Mouse (Mus musculus) layer of hippocampus, adult 18-20 months (tissue): ENCODE measurements at regions not wholly inside any gene's neighbourhood (a gene's known extent, or its start where the extent isn't known, plus 50 kb on each side); places are given as distances from the start of the nearest gene placed in this dataset.

Experiments
- DNase-seq, 2 experiments: peaks; one replicate each; pipeline ENCODE4 v3.0.0; 2022; ENCODE audit warnings: low spot score in 2 of 2

DNA sequence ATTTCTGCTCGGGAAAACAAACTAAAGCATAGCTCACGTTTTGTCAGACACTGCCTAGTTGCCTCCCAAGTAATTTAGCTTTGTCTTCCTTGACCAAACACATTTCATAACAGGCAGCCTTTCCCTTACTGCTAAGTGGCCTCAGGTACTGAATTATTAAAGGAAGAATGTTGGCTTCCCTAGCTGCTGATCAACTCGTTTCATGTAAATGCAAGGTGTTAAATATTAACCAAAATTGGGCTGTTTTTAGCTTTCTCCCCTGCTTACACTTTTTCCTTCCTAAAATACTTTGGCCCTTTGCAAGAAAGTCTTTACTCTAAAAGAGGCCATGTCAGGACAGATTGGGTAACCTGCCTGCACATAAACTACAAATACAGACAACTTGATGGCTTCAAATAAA lies 265.4 kb downstream of the Pmp22 start:
- no peak for DNase-seq

GRCm38 (mm10) chr11:63396386-63396785 lies 267.6 kb downstream of the Pmp22 start:
- no peak for DNase-seq

- DNase-seq, result no peak
Observed at GRCm38 (mm10) chr11:63402741-63403140, 274.0 kb downstream of the Pmp22 start.

DNA sequence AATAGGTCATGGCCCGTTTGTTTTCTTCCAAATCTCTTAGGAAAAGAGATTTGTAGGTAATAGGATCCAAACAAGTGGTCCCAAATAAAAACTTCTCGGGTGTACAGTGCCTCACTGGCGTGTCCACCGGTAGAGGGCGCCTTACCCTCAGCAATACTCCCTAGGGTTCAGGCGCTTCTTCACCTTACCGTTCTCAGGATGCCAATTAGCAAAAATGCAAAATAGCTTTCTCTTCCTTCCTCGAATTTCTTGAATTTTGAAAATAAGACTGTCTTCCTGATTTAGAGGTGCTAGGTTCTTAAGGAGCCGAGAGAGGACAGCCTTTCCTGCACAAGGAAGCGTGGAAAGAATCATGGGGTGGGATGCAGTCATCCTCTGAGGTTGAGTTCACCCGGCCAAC lies 275.9 kb downstream of the Pmp22 start:
- peak; percentile 58 to 80 for DNase-seq

DNA sequence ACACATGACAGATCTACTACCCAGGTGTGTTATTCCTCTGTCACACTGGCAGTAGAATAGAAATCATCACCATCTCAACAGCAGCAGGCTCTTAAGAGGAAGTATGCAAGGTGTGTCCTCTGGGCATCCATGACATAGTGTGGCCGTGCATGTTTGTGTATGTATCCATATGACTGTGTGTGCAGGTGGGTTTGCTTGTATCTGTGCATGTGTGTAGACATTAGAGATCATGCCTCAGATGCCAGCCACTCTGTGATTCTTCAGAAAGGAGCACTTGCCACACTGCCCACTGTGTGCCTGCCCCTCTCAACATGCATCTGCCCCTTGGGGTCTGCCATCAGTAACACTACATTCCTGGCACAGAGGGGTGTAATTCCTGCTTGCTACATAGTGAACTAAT lies 280.6 kb downstream of the Pmp22 start:
- no peak for DNase-seq

DNA sequence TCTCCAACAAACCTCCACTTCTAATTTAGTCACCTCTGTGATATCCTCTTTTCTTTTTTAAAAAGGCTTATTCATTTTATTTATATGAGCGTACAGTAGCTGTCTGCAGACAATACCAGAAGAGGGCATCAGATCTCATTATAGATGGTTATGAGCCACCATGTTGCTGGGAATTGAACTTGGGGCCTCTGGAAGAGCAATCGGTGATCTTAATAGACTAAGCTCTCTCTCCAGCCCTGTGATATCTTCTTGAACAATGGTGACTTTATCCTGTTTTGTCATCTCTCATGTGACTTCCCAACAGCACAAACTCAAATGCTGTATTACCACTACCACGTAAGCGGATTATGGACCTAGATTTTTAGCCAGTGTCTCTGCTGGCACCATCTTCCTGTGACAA lies 282.1 kb downstream of the Pmp22 start:
- no peak for DNase-seq

- DNase-seq, result no peak
Observed at GRCm38 (mm10) chr11:63412364-63412991, 283.7 kb downstream of the Pmp22 start.

DNA sequence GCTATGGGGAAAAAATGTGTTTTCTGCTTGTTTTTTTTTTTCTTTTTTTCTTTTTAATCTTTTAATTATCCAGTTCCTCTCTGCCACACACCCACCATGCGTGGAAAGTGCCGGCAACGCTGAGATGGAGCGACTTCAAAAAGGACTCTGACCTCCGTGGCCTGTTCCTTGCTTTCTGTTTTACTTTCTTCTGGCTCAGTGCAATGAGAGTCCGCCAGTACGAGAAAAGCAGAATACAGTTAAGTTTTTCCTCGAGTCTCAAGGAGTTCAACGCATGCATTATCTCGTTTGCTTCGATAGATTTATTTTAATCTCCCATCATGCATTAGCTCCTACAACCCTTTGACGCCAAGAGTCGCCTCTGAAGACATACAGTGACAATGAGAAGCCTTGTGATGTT lies 284.3 kb downstream of the Pmp22 start:
- no peak for DNase-seq

DNA sequence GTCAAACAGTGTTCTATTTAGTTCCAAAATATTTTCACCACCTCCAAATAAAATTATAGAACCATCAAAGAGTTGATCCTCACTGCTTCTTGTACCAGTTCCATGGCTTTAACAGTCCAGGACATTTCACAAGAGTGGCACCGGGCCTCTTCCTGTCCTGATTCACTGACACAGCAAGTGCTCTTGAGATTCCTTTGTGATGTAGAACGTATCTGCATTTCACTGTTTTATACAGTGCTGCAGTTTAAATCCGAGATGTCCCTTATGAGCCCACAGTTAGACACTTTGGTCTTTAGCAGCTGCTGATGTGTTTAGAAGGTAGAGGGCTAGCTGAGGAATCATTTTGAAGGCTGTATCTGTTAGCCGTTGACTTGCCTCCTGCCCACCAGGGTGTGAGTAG lies 284.8 kb downstream of the Pmp22 start:
- no peak for DNase-seq

DNA sequence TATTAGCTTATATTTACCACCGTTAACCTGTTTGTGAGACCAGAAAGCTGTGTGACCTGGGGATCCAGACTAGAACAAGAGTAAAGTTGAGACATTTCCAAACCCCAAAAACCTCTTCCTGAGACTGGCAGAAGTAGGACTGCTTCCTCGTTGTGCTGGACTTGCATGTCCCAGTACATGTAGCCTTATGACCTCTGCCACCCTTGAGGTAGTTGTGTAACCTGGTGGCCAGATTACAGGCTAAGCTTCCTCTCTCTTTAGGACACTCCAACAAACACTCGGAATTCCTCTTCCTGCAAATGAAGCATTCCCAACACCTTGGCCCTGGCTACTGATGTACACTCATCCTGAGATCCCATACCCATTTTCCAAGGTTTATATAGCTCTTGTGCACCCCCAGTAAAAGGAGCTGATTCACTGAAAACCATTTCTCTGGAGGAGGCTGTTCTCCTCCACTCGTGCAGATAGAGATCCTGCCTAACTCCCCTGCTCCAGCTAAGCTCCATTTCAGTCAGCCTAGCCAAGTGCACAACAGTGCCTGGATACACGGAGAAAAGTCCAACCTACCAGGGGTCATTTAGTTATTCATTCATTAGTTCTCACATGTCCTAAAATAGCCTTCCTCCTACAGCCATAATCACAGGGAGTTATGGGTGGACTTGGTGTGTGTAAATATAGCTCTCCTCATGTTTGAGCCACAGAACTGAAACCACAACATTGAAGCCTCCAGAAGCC lies 289.4 kb downstream of the Pmp22 start:
- DNase-seq, result no peak

DNA sequence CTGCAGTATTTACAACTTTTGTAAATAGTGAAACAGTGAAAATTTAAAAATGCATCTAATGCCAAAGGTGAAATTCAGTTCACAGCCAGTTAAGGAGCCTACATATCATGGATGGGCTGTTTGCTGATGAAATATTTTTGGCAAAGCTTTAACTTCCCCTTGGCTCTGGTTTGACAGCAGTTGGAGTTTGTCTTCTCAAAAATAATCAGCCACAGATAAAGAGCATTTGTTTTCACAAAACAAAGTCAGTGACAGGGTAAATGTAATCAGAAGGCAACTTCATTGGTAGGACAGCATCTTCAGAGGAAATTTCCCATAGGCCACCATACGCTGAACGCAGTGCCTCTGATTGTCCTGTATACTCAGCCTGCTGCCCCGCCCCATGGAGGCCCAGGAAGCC lies 291.6 kb downstream of the Pmp22 start:
- DNase-seq, result no peak

DNA sequence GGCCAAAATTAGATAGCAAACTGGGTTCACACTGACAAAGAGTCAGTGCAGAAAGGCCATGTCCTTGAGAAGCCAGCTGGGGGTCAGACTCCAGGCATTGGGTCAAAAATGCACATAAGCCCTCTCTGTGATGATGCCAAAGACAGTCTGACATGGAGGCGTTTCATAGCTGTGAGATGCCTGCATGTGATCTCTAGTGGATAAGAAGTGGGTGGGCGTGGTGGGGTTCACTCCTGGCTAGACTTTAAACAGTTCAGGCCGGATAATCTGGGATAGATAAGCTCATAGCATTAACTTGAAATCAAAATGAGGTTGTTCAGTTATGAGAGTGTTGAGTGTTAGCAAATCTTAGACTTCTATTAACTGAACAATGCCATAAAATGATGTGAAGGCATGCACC lies 293.3 kb downstream of the Pmp22 start:
- no peak for DNase-seq

- no peak for DNase-seq
Observed at GRCm38 (mm10) chr11:63424319-63424718, 295.5 kb downstream of the Pmp22 start.

DNA sequence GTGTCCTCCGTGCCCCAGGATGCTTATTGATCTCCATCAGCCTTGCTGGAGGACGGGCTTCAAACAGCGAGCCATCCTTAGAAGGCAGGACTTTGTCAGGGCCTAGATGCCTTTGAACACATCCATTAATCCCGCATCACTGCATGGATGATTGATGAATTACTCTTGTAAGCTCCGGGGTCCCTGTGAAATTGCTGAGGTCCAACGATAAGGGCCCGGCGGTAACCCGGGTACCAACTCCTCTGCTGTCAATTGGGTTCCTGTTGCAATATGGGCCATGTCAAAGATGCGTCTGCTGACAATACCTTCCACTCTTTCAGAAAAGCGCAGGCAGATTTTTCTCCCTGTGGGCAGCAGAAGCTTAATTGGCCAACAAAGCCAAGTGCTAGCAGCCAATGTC lies 297.0 kb downstream of the Pmp22 start:
- DNase-seq, result no peak

- DNase-seq, result no peak
Observed at GRCm38 (mm10) chr11:63453786-63454185, 325.0 kb downstream of the Pmp22 start.

DNA sequence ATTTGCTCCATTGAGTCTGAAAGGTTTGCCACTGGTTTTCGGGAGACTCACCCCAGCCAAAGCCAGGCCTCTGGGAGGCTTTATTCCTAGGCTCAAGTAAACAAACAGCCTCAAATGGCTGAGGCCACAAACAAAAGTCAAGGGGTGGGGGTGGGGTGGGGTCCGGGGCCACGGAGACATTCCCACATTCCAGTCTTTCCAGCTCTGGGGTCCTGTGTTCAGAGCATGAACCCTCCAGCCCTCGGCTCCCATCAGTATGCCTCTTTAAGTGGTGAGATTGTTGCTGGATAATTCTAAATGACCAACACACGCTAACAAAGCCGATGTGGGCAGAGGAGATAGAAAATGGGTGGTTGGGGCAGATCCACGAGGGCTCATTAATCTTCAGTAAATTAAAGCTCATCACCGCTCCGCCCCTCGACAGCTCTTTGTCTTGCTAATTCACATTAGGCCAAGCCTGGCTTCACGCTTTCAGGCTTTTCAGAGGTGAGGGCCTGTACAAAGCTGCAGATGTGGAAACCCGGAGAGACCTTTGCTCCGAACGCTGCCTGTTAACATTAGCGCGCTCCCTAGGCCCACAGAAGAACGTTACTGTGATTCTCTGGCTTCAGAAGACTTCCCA lies 326.2 kb downstream of the Pmp22 start:
- no peak for DNase-seq

- DNase-seq, result no peak
Observed at GRCm38 (mm10) chr11:63456356-63456755, 327.6 kb downstream of the Pmp22 start.

DNA sequence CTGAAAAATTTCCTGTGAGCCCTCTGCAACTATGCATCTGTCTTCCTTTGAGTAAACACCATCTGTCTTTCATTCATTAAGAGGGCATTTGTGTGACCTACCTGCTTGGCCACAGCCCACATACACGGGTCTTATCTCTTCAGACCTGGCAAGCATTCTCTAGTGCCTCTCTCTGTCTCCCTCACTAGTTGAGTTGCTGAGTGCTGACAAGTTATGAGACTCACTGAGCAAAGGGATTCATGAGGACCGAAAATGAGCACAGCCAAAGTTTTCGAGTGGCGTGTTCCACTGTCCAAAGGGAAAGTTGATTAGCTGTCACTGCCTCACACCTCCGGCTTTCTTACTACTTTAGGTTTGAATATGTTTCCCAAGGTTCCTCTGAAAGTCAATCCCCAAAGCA lies 328.5 kb downstream of the Pmp22 start:
- no peak for DNase-seq

GRCm38 (mm10) chr11:63460146-63460545 lies 331.4 kb downstream of the Pmp22 start:
- peak in 1 of 2 experiments; percentile 2 for DNase-seq

DNA sequence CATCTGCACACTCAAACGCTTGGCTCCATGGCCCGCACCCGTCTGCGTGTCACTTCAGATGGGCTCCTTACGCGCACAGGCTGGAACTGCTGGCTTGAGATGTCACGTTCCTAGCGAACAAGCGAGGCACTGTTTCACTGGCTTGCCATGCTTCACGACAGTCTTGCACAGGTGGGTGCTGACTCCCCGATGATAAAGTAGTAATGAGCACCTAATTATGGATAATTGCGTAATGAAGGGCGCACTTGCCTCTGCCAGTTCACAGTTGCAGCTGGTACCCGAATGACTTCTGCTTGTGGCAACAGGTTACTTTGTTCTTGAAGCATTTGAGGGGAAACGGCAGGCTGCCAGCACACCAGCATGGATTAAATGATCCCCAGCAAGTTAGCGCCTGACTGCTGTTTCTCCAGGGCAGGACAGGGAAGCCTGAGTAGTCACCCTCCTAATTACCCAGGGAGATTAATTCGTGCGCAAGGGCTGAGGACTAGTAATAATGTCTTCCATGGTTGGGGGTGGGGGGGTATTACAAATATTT lies 335.1 kb downstream of the Pmp22 start:
- no peak for DNase-seq

DNA sequence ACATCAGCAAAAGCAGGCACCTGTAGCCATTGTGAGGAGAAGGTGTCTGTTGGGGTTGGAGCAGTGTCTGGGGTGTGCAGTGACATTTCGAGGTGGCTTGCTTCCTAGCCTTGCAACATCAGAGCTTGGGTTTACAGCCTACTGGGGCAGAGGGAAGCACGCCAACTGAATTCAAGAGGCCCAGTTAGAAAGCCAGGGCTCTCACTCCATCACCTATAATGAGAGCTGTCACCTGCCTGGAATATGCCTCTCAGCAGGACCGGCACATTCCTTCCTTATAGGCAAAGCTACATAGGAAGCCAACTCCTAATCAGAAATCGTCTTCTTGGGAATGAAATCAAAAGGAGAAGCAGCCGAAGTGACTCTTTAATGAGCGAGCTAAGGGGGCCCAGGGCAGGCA lies 337.2 kb downstream of the Pmp22 start:
- DNase-seq, result no peak

DNA sequence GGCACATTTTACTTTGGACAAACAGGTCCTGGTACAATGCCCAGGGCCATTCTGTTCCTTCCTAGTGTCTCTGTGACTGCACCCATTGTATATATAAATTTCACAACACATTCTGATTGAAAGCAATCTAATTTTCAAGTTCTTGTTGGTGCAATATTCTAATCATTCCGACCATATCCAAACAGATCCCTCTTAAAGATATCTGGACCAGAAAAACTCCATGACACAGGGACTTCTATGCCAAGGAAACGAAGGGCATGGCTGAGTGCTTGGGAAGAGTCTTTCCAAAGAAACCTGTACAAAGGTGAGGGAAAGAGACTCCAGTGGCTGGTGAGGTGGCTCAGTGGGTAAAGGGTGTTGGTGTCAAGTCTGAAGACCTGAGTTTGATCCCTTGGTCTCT lies 337.8 kb downstream of the Pmp22 start:
- no peak for DNase-seq

DNA sequence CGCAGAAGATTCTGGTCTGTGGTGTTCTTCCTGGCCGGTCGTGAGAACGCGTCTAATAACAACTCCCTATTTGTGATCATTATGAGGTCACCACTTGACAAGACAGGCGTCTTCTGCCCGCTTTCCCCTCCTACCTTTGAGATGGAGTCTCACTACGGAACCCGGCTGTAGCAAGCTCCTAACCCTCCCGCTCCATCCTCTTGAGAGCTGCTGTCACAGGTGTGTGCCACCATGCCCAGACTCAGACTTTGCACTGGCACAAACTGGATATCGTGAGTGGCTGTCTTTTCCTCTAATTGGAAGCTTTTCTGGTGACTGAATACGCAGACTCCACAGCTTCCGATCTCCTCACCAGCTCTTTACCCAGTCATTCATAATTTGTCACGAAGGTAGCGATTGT lies 346.0 kb downstream of the Pmp22 start:
- DNase-seq, result no peak
